Mouse (Mus musculus) stomach, embryonic 16.5 days (tissue): ENCODE results near the gene Hrh1. TPM values are rescaled to one million over a fixed set of nuclear protein-coding genes. Genes with fewer than 3 reads are reported as not detected.

ENCODE experiments used
- ATAC-seq: fragments of 200-750 bp; cut with Nextera tagmentation; 2 replicates; pipeline ENCODE4 v1.8.0; 2017; ENCODE audit warnings: moderate number of reproducible peaks, moderate TSS enrichment; ENCODE audit not compliant: insufficient read depth, low FRiP score
- H3K27ac ChIP-seq: fragments of 300-500 bp; sonication (generic); 2 replicates; pipeline ENCODE4 v1.5.1; 2014; ENCODE audit warnings: low read length
- H3K27me3 ChIP-seq: fragments of 300-500 bp; sonication (generic); 2 replicates; pipeline ENCODE4 v1.6.1; 2014; ENCODE audit warnings: low read length, control low read depth, mixed read lengths; ENCODE audit not compliant: control insufficient read depth, insufficient read depth
- H3K36me3 ChIP-seq: fragments of 300-500 bp; sonication (generic); 2 replicates; pipeline ENCODE4 v1.6.1; 2014; ENCODE audit warnings: low read length; ENCODE audit not compliant: control insufficient read depth, insufficient read depth
- H3K4me1 ChIP-seq: fragments of 300-500 bp; sonication (generic); 2 replicates; pipeline ENCODE4 v1.6.1; 2014; ENCODE audit warnings: low read length, control low read depth, mixed read lengths; ENCODE audit not compliant: control insufficient read depth, insufficient read depth
- H3K4me2 ChIP-seq: fragments of 300-500 bp; sonication (generic); 2 replicates; pipeline ENCODE4 v1.6.1; 2014; ENCODE audit warnings: low read depth, low read length, mixed read lengths
- H3K4me3 ChIP-seq: fragments of 300-500 bp; sonication (generic); replicated peaks from 2 replicates; pipeline ENCODE4 v1.5.1; 2014; ENCODE audit warnings: mild to moderate bottlenecking, low read length
- H3K9ac ChIP-seq: fragments of 300-500 bp; sonication (generic); 2 replicates; pipeline ENCODE4 v1.6.1; 2014; ENCODE audit warnings: low read length
- H3K9me3 ChIP-seq: fragments of 300-500 bp; sonication (generic); replicated peaks from 2 replicates; pipeline ENCODE4 v1.6.1; 2016; ENCODE audit warnings: low read length, control low read depth; ENCODE audit not compliant: control insufficient read depth
- WGBS: fragments of 180-500 bp; shearing (Covaris S2); extraction: QIAGEN DNeasy Blood & Tissue Kit; methylation state at CpG from one replicate; pipeline ENCODE4 v1.1.7; 2014; 5-methylcytosine and 5-hydroxymethylcytosine counted together
- polyA plus RNA-seq: library from polyadenylated mRNA; unstranded; fragments of >200 nt; fragmentation: Nextera tagmentation; extraction: Ambion mirVana; gene quantifications from 2 replicates; pipeline ENCODE4 v1.2.1, GENCODE M21; 2015

The Hrh1 gene
- polyA plus RNA-seq, 1 experiment from 2014 or later = 0.19 TPM

- Histone ChIP-seq H3K4me3 (no peak overlapping the region), H3K27ac (no peak overlapping the region), H3K9ac (no peak overlapping the region), H3K4me2 (no peak overlapping the region), H3K27me3 (peaks cover 41% of the 10 kb centered on the region), H3K4me1 (peaks cover 11% of the 10 kb centered on the region; the same call in 1 of the 2 replicates), H3K36me3 (no peaks in the 10 kb centered on the region), H3K9me3 (no peaks in the 10 kb centered on the region)
- ATAC-seq = no peak
- WGBS = 69% methylated on average over 10 of the region's 10 CpGs
Observed at GRCm38 (mm10) chr6:114400387-114400786, 2.7 kb downstream of the Hrh1 start.

DNA sequence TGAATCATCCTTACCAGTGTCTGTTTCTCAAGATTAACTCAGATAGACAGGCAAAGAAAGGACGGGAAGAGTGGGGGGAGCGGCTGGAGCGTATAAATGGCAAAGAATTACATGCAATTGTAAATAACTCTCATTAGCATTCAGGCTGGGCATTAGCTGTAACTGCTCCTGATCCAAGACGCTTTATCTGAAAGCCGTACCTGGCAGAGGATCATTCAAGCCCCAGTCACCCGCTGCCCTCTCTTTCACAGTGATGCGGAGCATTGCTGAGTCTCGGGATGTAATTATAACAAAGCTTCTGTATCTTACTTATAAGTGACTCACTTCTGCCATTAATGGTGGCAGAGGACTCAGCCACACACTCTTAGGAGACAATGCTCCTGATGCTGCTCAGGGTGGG lies 3.1 kb downstream of the Hrh1 start:
- ATAC-seq = no peak
- Histone ChIP-seq H3K4me3 (no peak overlapping the region), H3K9me3 (no peaks in the 10 kb centered on the region), H3K27ac (no peak overlapping the region), H3K9ac (no peak overlapping the region), H3K4me1 (peaks cover 11% of the 10 kb centered on the region; the same call in 1 of the 2 replicates), H3K27me3 (peaks cover 41% of the 10 kb centered on the region), H3K36me3 (no peaks in the 10 kb centered on the region), H3K4me2 (no peak overlapping the region)
- 92% methylated on average over 8 of the region's 8 CpGs for WGBS

DNA sequence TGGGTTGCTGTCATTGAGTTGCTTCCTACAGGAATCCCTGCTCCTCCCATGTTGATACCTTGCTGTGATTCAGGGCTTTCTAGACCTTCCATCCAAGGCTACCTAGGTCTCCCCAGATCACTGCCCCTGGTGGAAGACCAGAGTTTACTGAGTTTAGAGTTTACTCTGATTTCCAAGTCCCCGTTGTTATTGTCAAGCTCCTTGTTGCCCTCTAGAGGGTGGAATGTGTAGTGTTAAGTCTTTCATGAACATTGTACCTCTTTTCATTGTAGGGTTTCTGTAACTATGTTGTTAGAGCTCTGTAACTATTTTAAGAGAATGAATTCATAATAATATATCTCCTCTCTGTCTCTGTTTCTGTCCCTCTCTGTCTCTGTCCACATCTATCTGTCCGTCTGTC lies 4.4 kb downstream of the Hrh1 start:
- Histone ChIP-seq H3K4me3 (no peak overlapping the region), H3K4me1 (peaks cover 11% of the 10 kb centered on the region; the same call in 1 of the 2 replicates), H3K27me3 (peaks cover 35% of the 10 kb centered on the region), H3K9me3 (no peaks in the 10 kb centered on the region), H3K4me2 (no peak overlapping the region), H3K36me3 (no peaks in the 10 kb centered on the region), H3K9ac (no peak overlapping the region), H3K27ac (no peak overlapping the region)
- no peak for ATAC-seq
- WGBS = 82% methylated on average over 2 of the region's 2 CpGs

GRCm38 (mm10) chr6:114403632-114404031 lies 5.9 kb downstream of the Hrh1 start:
- no peak overlapping the region for H3K4me2 ChIP-seq
- no peaks in the 10 kb centered on the region for H3K9me3 ChIP-seq
- no peak for ATAC-seq
- 17% methylated on average over 8 of the region's 8 CpGs for WGBS
- H3K27me3 ChIP-seq = peaks cover 23% of the 10 kb centered on the region
- no peak overlapping the region for H3K4me3 ChIP-seq
- no peak overlapping the region for H3K27ac ChIP-seq
- H3K36me3 ChIP-seq = no peaks in the 10 kb centered on the region
- 0 out of 2 replicates have a peak, but pooled peaks cover 6% of the 10 kb centered on the region for H3K4me1 ChIP-seq
- no peak overlapping the region for H3K9ac ChIP-seq

GRCm38 (mm10) chr6:114404128-114404527 lies 6.4 kb downstream of the Hrh1 start:
- Histone ChIP-seq H3K9me3 (no peaks in the 10 kb centered on the region), H3K27me3 (peaks cover 18% of the 10 kb centered on the region), H3K4me3 (no peak overlapping the region), H3K4me1 (0 out of 2 replicates have a peak, but pooled peaks cover 6% of the 10 kb centered on the region), H3K36me3 (no peaks in the 10 kb centered on the region), H3K9ac (no peak overlapping the region), H3K27ac (no peak overlapping the region), H3K4me2 (no peak overlapping the region)
- whole genome bisulfite sequencing = 35% methylated on average over 5 of the region's 5 CpGs
- ATAC-seq = no peak

- Histone ChIP-seq H3K4me1 (0 out of 2 replicates have a peak, but pooled peaks cover 6% of the 10 kb centered on the region), H3K36me3 (no peaks in the 10 kb centered on the region), H3K27me3 (peaks cover 11% of the 10 kb centered on the region), H3K9ac (no peak overlapping the region), H3K4me2 (no peak overlapping the region), H3K9me3 (no peaks in the 10 kb centered on the region), H3K27ac (no peak overlapping the region), H3K4me3 (no peak overlapping the region)
- 82% methylated on average over 7 of the region's 7 CpGs for WGBS
- ATAC-seq = no peak
Observed at GRCm38 (mm10) chr6:114404774-114405468, 7.2 kb downstream of the Hrh1 start.

- H3K36me3 ChIP-seq = no peaks in the 10 kb centered on the region
- no peak overlapping the region for H3K27ac ChIP-seq
- 38% methylated on average over 1 of the region's 1 CpGs for WGBS
- no peak for ATAC-seq
- H3K27me3 ChIP-seq = no peaks in the 10 kb centered on the region
- H3K9me3 ChIP-seq = no peaks in the 10 kb centered on the region
- no peak overlapping the region for H3K4me2 ChIP-seq
- H3K4me3 ChIP-seq = no peak overlapping the region
- H3K4me1 ChIP-seq = 0 out of 2 replicates have a peak, but pooled peaks cover 6% of the 10 kb centered on the region
- no peak overlapping the region for H3K9ac ChIP-seq
Observed at GRCm38 (mm10) chr6:114406634-114407033, 8.9 kb downstream of the Hrh1 start.

DNA sequence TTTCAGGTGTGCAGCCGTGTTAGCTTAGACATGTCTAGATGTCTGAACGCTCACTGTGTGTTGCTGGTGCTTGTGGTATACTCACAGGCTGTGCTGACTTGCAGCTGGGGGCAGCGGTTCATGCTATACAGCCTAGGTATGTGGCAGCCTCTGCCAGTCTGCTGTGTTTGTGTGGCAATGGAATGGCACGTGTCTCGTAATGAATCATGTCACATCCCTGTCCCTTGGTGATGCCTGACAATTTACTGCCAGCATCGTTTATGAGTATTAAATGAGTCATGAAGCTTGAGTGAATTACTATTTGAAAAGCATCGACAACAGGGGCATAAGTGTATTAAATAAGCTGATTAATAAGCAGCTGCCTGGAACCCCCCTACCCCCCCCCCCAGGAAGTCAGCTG lies 9.3 kb downstream of the Hrh1 start:
- Histone ChIP-seq H3K9ac (no peak overlapping the region), H3K9me3 (no peaks in the 10 kb centered on the region), H3K4me1 (0 out of 2 replicates have a peak, but pooled peaks cover 6% of the 10 kb centered on the region), H3K4me2 (no peak overlapping the region), H3K27ac (no peak overlapping the region), H3K36me3 (no peaks in the 10 kb centered on the region), H3K27me3 (no peaks in the 10 kb centered on the region), H3K4me3 (no peak overlapping the region)
- no peak for ATAC-seq
- WGBS = 85% methylated on average over 7 of the region's 7 CpGs

- Histone ChIP-seq H3K27me3 (no peaks in the 10 kb centered on the region), H3K9ac (no peak overlapping the region), H3K4me2 (no peak overlapping the region), H3K4me1 (0 out of 2 replicates have a peak, but pooled peaks cover 6% of the 10 kb centered on the region), H3K27ac (no peak overlapping the region), H3K9me3 (no peaks in the 10 kb centered on the region), H3K36me3 (no peaks in the 10 kb centered on the region), H3K4me3 (no peak overlapping the region)
- WGBS = 36% methylated on average over 17 of the region's 17 CpGs
- peak; percentile 63 for ATAC-seq
Observed at GRCm38 (mm10) chr6:114408278-114408677, 10.5 kb downstream of the Hrh1 start.
